Mouse (Mus musculus) adrenal gland, adult 10 weeks (tissue): ENCODE results near the gene AA467197. TPM values are rescaled to one million over a fixed set of nuclear protein-coding genes. Genes with fewer than 3 reads are reported as not detected.

ENCODE experiments used
- polyA plus RNA-seq: library from polyadenylated mRNA; stranded (reverse); fragments of 350-450 nt; fragmentation: Illumina TruSeq; extraction: RNeasy Lipid Tissue Mini Kit (QIAGEN cat#74804); gene quantifications from one replicate; pipeline ENCODE4 v1.2.3, GENCODE M21; 2014; ENCODE audit warnings: low read depth, low replicate concordance

AA467197 gene
- polyA plus RNA-seq: 5.2 TPM

DNA sequence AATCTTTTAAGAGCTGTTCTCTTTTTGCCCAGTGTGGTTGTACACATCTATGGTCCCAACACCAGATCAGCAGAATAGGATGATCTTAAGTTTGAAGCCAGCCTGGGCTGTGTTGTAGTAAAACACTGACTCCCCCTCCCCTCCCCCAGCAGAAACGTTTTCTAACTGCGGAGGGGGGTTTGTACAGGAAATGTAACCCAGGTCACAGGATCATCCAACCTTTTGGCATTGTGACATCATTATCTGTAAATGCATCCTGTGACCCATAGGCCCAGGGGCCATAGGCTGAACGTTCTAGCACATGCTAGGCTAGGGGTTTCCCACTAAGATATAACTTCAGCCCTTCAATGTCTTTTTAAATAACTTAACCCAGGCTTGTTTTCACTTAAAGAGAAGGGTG, at the start of gene AA467197:
Gene AA467197 (plus strand): TSS at position 301 of the 400 bp plus-strand sequence.

DNA sequence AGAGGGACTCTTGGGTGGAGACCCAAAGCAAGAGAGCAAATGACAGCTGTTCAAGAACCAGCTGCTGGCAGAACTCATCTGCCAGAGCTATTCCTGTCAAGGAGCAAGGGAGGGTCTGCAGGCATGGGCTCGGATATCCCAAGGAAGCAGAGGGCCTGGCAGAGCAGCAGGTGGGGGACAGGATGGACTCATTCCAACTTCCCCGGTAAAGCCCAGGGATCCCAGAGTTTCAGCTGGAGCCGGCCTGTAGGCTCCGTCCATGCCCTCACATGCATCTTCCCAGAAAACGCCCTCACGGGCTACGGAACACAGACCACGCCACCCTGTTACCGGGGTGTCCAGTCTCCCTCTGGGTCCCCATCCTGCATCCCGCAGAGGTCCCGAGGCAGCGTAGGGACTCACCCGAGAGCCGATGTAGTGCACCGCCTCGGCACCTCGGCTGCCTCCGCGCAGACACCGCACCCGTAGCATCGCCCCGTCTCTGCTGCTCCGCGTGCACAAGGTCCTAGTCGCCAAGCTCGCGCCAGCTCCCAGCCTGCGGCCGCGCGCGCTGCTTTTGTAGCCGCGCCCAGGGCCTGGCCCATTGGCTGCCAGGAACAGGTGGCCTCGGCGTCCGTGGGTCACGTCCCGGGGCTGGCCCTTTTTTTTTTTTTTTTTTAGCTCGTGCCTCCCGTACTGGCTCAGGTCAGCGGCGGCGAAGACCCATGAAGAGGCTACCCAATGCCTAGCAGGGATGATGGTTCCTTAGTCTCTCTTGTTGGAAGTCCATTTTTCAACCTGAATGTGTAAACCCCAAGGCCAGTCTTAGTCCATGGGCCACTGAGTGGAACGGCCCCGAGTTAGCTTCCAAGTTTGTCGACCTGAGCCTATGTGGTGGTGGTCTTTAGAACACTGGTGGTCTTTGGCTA, 25.8 kb upstream of the AA467197 start, which contains the start of gene Gatm:
Gene Gatm (minus strand): TSS at position 558 of the 908 bp plus-strand sequence.

Other genes with a start within 250 kb of the AA467197 start
- gene Slc28a2, start 210.5 kb upstream of the AA467197 start, polyA plus RNA-seq: 1.9 TPM
- gene Gm14085, start 152.0 kb upstream of the AA467197 start, polyA plus RNA-seq: not detected
- gene Gatm, start 25.7 kb upstream of the AA467197 start, polyA plus RNA-seq: 7.6 TPM
- gene Slc30a4, start 65.7 kb downstream of the AA467197 start, polyA plus RNA-seq: 128 TPM
- 67.2 TPM for gene Bloc1s6, start 101.5 kb downstream of the AA467197 start, polyA plus RNA-seq
- gene Sqor, start 128.3 kb downstream of the AA467197 start, polyA plus RNA-seq: 74.6 TPM